Mouse (Mus musculus): Measurements from ENCODE around the gene Dppa4.
"Not testable (repeated sequence)": the region's sequence is repeated elsewhere in the genome, so short reads cannot be mapped to it uniquely, and the experiment has no call there.

Gene Dppa4

DNA sequence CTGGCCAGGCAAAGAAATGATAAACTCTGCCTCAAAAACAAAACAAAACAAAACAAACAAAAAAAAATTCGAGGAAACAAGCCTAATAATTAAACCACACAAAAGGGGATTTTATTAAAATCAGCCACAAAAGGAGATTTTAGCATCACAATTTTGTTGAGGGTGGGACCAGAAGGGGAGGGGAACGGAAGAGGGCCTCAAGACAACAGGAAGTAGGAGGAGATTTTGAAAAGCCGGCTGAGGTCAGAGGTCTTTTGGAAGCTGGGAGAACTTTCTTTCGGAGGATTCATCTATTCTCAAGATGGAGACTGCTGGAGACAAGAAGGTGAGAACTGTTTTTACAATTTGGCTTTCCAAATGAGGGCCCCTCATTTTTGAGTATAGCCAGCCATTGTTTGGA, at the start of gene Dppa4:
TSS of gene Dppa4 (plus strand) at position 217 of the 400 bp plus-strand sequence.
- DNase-seq (ENCODE audit: low spot score): no peak

DNA sequence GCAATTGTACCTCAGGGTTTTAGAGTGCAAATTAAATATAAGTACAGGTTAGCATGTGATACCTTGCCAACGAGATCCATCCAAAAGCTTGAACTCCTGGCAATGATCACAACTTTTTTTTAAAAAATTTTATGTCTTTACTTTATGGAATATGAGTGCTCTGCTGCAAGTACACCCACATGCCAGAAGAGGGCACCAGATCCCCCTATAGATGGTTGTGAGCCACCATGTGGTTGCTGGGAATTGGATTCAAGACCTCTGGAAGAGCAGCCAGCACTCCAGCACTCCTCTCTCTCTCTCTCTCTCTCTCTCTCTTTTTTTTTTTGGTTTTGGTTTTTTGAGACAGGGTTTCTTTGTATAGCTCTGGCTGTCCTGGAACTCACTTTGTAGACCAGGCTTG, 48.5 kb upstream of the Dppa4 start:
- DNase-seq (ENCODE audit: low spot score): no peak

DNA sequence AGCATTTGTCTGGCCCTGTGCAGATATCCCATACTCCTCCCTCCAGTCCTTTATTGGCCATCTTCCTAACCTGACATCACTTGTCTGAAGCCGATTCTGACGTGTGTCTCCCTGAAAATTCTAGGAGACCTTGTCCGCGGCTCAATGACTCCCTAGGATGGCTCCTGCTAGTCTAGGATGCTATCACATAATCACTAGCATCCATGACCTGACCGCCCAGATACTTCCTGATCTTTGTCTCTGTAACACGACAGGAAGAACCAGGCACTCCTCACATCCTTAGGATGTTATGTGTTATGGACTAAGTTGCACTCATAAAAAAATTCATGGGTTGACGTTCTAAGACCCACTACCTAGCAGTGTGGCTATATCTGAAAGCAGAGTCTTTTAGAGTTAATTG, 45.9 kb upstream of the Dppa4 start:
- no peak for DNase-seq (ENCODE audit: low spot score)

DNA sequence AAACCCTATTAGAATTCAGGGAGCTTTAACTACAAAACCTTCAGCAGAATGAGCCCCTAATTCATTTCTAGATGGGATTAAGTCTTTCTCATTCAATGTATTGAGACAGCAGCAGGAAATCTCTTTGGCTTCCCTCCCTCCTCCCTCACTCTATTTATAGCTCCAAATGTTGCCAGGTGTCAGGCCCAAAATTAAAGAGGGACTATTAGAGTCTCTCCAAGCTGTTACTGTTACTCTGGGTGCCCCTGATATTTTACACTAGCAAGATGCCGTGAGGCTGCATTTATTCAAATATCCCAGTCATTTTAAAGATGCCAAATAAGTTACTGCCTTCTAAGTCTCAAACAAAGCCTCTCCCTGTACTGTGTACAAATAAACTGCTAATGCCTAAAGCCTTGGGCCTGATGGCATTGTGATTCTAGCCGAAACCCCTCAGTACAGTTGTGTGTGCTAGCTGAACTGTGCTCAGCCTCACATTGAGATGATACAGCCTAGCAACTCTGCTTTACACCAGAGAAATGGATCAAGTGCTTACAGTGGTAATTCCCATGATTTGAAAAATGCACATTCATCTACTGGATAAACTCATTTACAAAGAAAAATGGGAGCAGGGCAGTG, 36.4 kb upstream of the Dppa4 start:
- DNase-seq (ENCODE audit: low spot score): no peak

DNA sequence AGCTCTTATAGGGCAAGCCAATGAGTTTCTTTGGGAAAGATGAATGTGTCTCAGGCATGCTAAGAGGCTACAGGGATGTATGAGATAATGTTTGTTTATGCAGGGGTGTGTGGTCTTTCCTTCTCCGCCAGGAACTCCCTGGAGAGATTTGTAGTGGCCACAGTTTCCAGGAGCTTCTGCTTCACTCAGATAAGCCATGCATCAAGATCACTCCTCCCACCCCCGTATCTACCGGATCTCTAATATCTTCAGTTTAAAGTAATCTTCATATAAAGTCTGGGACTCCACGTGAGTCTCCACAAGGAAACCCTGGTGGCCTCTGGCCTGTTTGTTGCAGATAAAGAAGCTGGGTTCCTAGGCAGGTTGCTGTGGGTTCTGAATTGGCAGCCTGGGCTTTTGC, 30.7 kb upstream of the Dppa4 start:
- DNase-seq (ENCODE audit: low spot score): no peak

DNA sequence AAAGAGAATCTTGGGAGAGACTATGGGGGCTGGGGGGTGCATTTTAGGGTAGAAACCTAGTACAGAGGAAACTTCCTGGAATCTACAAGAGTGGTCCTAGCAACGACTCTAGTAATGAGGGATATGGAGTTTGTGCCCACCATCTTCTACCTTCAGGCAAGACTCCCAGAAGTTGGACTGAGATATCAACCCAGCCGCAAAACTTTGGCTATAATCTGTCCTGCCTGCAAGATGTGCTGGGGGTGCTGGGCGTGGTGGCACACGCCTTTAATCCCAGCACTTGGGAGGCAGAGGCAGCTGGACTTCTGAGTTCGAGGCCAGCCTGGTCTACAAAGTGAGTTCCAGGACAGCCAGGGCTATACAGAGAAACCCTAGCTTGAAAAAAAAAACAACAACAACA, 28.9 kb upstream of the Dppa4 start:
- no peak for DNase-seq (ENCODE audit: low spot score)

DNA sequence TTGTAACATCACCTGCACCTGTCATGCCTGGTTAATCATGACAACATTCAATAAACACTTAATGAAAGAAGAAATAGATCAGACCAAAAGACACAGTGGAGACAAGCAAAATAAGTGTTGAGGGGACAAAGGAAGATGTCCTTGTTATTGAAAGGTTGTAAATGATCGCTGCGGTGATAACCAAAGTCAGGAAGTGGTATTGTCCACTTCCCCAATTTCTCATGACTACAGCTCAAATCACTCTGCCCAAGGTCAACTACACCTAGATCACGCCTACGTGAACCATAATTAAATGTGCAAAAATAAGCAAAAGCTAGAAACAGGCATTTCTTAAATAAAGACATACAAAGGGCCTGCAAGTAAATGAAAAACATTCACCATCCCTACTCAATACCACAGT, 24.0 kb upstream of the Dppa4 start:
- DNase-seq (ENCODE audit: low spot score): no peak

DNA sequence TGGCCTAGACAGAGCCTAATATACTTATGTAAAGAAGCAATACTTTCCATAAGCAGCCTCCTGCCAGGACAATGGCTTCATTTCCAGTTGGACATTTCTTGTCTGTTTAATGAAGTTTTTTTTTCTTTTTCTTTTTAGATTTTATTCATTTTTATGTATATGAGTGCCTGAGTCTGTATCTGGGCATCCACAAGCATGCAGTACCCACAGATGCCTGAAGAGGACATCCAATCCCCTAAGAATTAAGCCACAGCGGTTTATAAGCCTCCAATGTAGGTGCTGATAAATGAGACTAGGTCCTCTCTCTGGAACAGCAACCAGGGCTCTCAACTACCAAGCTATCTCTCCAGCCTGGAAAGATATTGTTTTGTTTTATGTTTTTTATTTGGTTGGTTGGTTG, 20.6 kb upstream of the Dppa4 start:
- no peak for DNase-seq (ENCODE audit: low spot score)

DNA sequence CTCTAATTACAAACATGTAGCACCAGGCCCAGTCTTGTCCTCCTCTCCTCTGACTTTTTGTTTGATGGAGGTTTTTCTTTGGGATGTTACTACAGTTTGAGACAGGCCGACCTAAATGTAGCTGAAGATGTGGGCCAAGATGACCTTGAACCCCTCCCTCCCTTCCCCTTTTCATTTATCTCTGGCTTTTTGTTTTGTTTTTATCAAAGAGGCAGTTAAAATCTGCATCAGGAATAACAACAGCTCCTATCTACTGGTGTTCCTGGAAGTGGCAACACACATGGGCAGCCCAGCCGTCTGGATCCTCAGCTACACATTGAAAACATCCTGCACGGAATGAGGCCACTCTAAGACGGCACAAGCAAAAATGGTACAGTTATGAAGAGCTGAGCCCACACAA, 17.7 kb upstream of the Dppa4 start:
- DNase-seq (ENCODE audit: low spot score): no peak

DNA sequence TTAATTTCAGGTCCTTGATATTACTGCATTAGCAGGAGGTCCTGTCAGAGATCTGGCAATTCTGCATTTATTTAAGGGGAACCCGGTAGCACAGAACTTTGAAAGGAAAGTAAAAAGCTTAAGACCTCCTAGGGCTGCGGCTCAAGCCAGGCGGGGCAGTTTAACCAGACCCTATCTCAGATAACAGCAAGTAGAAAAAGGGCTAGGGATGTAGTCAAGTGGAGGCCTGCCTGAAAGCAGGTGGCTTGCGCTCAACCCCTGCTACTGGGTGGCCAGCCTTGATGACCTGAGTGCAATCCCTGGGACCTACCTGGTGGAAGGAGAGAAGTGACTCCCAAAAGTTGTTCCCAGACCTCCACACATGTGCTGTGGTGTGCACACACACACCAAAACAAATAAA, 6.6 kb upstream of the Dppa4 start:
- DNase-seq (ENCODE audit: low spot score): no peak

DNA sequence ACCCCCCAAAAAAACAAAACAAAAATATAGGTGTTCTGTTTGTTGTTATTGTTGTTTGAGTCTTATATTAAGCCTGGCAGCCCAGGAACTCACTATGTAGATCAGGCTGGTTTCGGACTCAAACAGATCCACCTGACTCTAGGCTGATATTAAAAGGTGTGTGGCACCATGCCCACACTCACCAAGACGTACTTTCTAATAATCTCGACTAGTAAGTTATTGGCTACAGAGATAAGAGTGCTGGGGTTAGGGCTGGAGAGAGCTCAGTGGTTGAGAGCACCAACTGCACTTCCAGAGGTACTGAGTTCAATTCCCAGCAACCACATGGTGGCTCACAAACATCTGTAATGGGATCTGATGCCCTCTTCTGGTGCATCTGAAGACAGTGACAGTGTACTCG, 2.6 kb upstream of the Dppa4 start:
- no peak for DNase-seq (ENCODE audit: low spot score)

DNA sequence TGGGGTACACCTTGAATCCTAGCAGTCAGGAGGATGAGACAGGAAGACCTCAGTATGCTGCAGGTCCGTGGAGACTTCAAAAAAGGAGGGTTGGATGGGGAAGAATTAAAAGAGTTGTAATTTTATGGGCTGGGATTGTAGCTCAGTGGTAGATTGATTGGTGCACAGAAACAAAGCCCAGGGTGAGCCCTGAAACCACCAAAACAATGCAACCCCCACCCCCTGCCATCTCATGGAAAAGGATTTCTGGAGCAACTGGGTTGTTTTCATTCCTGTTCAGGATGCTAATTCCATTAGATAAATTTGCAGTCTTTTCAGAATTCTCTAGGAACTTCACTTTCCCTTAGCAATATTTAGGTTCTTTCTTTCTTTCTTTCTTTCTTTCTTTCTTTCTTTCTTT, 732 bp upstream of the Dppa4 start:
- no peak for DNase-seq (ENCODE audit: low spot score)

DNA sequence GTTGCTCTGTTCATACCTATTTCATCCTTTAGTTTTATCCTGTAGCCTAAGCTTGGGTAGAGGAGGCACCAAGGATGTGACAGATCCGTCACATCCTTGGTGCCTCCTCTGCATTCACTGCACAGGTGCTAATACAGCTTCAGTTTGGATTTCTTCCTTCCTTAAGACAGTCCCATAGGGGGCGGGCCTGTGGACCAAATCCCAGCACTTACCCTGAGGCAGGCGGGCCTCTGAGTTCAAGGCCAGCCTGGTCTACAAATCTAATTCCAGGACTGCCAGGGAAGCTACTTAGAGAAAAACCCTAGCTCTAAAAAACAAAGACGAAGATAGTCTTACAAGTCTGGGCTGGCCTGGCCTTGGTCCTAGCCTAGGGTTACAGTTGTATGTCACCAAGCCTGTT, 2.0 kb downstream of the Dppa4 start:
- DNase-seq (ENCODE audit: low spot score): no peak

DNA sequence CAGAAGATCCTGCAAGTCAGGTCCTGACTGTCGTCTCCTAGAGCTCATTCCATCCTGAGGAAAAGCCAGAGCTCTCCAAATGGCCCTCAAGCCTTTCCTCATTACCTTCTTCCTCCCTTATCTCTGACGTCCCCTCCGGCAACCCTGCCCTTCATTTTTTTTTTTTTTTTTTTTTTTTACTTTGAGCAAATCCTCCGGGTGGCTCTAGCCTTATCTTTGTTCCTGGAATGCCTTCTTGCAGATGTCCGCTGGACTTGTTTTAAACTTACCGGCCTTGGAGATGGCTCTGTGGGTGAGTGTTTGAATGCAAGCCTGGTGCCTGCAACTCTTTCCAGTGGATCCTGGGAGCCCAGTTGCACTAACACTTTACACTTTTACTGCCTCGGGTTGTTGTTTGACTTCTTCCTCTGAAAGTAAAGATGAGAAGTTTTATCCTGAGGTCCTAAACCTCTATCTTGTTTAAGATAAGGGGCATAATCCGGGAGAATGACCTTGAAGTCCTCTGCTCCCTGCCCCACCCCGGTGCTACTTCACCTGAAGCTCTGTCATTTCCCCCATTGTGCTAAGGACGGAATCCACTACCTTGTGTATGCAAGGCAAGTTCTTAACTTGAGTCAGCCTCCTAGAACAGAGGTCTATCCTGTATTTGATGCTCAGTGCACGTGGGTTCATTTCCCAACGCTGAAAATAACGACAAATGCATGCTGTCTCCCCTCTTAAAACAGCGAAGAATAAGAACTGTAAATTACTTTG, 14.0 kb downstream of the Dppa4 start:
- DNase-seq (ENCODE audit: low spot score): no peak

DNA sequence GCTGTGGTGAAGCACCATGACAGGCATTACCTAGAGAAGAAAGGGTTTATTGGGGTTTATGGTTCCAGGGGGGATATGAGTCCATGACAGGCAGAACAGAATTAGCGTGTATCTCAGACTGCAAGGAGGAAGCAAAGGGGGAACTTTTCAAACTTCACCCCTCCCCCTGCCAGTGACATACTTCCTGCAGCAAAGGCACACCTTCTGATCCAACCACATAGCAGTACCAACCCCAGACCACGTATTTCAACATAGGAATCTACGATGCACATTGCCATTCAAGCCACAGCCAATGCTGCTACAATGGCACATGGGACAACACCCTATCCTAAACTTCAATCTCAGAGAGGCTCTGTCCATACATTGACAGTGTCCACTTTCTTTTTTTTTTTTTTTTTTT, 16.4 kb downstream of the Dppa4 start:
- DNase-seq (ENCODE audit: low spot score): no peak

DNA sequence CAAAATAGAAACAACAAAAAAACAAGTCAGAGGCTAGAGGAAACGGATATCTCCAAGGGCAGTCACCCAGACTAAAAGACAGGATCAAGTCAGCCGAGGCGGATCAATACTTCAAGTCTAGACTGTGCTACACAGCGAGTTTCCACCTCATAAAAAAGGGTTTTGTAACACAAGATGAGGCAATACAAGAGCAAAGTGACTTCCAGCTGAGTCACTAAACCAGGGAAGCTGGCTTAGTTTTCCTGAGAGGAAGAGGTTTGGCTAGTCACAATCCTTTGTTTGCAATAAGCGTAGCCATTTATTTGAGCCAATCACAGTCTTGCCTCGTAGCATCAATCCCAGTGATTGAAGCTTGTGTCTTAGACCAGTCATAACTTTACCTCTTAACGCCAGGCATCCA, 20.0 kb downstream of the Dppa4 start, which contains the start of gene Dppa2:
TSS of gene Dppa2 (plus strand) at position 400 of the 400 bp plus-strand sequence.
- no peak for DNase-seq (ENCODE audit: low spot score)

DNA sequence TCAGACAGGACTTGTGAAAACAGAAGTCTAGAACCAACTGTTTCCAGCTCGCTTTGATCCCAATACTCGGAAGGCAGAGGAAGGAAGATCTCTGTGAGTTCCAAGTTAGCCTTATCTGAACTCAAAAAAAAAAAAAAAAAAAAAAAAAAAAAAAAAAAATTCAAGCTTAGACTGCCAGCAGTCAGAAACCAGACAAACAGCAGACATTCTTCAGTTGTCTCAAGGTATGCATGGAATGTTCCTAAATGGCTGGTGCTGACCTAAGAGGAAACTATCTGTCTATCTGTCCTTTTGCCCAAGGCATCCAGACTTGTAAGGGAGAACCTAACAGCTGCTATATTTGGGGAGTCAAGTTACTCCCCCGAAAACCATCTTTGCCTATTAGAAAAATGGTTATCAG, 20.4 kb downstream of the Dppa4 start:
- DNase-seq (ENCODE audit: low spot score): no peak

DNA sequence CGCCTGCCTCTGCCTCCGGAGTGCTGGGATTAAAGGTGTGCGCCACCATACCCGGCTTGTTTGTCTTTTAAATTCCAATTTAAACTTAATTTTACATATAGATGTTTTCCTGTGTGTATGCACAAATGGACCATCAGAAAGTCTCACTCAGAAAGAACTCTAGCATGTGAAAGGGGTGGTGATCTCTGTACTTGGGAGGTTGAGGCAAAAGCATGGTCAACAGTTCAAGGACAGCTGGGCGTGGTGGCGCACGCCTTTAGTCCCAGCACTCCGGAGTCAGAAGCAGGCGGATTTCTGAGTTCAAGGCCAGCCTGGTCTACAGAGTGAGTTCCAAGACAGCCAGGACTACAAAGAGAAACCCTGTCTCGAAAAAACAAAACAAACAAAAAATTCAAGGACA, 25.4 kb downstream of the Dppa4 start:
- not testable (repeated sequence) for DNase-seq (ENCODE audit: low spot score)

DNA sequence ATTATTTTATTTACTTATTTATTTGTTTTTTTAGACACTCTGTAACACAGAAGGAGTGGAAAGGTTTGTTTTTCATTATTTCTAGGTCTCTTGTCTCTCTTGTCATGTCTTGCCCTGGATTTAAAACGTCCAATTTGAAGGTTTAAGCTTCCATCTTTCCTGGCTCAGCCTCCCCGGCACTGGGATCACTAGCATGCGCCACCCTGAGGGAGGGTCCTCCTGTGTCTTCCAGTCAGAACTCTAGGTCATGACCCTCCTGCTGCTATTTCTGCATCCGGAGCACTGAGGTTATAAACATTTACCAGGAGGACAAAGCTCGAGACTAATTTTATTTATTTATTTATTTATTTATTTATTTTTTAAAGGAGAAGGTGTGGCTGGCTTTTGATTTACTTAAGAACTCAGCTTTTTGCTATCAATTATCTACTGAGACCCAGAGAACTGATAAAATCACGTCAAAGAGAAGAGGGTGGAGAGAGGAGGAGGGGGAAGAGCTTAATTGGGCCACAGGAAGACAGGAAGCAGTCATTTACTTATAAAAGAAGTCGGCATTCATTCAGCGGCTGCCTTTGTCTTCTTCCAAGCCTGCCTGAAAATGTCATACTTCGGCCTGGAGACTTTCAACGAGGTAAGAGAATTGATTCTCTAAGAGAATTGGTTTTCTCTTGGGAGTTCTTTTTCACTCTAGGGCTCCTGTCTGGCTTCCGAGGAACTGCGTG, 26.5 kb downstream of the Dppa4 start:
- no peak for DNase-seq (ENCODE audit: low spot score)

DNA sequence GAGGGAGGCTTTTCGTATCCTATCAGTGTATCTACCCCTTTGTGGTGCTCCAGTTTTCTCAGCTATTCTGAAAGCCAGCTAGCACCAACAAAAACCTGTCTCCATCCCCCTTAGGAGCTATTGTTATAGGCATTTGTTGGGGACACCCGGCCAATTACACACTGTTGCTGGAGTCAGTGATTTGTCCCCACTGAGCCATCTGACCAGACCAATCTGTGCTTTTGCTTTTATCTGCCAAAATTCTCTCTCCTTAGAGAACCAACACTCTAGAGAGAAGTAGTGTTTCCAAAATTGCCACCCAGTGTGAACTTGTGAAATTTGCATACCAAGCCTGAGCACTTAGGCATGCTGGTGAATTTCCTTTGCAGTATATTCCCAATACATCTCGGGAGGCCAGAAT, 31.8 kb downstream of the Dppa4 start:
- DNase-seq (ENCODE audit: low spot score): no peak

DNA sequence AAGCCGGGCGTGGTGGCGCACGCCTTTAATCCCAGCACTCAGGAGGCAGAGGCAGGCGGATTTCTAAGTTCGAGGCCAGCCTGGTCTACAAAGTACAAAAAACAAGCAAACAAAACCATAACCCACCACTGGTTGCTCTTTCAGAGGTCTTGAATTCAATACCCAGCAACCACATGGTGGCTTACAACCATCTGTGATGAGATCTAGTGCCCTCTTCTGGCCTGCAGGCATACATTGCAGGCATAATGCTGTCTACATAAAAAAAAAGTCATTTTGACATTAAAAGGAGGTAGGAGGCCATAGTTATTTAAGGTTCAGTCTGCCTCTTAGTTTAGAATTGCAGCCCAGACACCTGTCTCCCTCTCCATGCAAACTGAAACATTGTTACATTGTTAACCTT, 37.2 kb downstream of the Dppa4 start:
- no peak for DNase-seq (ENCODE audit: low spot score)

DNA sequence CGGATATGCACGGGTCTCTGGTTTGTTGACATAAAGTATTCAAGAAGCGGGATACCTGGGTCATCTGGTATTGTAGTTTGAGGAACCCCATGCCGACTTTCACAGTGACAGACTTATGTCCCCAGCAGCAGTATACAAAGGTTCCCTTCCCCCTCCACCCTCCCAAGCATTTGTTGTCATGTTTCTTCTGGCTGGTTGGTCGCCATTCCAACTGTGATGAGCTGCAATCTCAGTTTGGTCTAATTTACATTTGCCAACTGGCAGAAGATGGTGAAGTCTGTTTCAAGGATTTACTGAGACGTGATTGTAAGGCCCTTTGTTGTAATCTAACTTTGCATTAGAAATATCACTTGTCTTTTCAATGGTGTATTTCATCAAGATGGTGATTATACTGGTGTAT, 39.6 kb downstream of the Dppa4 start:
- no peak for DNase-seq (ENCODE audit: low spot score)

DNA sequence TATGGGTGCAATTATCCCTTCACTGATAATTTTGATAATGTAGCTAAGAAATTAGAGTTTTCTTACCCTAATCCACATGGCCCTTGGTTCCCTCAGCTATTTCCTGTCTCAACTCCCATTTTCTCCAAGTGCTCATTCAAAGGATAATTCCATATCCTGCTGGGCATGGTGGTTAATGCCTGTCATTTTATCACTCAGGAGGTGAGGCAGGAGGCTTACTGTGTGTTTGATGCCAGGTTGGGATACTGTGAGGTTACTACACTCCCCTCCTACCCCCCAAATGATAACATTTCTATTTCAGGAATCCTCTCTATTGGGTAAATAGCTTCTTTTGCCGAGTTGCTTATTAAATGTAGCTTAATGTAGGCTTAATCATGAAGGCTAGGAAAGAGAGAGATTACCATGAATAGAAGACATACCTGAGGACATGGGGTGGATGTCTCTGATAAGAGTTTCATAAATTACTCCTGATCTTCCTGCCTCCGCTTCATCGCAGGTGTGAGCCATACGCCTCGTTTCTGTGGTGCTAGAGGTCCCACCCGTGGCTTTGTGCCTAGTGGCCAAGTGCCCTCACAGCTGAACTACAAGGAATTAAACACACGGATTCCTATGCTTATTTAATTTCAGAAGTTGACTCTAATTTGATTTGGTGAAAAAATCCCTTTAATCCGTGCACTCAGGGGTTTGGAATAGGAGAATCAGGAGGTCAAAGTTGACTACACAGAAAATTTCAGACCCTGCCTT, 40.2 kb downstream of the Dppa4 start:
- no peak for DNase-seq (ENCODE audit: low spot score)
